Mouse (Mus musculus) ovary, postnatal 10 days (tissue): ENCODE results near the gene Tesc.

Experiments used
- DNase-seq: peaks from one replicate; pipeline ENCODE4 v3.0.0; 2022; ENCODE audit warnings: low spot score

Tesc gene

DNA sequence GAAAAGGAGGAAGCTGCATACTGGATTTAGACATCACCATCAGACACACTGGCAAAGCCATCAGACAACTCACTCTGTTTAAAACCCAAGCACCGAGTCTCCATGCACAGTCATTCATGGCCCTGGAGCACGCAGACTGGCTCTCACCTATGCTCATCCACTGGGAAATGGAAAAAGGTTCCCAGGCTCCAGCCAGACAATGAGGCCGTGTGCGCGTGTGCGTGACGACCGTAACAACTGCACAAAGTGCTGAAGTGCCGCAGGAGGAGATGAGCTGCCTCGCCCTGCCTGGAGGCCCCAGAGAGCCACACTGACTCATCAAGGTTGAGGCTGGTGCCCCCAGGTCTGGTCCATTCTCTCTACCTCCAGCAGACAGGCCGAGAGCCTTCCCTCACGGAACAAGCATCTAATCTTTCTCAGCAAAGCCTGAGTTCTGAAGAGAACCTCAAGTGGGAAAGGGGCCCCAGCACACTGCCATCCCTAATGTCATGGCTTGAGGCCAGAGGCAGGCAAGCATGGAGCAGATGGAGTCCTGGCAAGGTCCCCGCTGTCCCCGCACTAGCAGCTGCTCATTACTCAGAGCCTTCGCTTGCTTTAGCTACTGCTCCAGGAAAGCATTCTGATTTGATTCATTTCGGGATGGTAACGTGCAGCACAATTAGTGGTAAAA is 80.7 kb downstream of the Tesc start:
- no peak for DNase-seq

DNA sequence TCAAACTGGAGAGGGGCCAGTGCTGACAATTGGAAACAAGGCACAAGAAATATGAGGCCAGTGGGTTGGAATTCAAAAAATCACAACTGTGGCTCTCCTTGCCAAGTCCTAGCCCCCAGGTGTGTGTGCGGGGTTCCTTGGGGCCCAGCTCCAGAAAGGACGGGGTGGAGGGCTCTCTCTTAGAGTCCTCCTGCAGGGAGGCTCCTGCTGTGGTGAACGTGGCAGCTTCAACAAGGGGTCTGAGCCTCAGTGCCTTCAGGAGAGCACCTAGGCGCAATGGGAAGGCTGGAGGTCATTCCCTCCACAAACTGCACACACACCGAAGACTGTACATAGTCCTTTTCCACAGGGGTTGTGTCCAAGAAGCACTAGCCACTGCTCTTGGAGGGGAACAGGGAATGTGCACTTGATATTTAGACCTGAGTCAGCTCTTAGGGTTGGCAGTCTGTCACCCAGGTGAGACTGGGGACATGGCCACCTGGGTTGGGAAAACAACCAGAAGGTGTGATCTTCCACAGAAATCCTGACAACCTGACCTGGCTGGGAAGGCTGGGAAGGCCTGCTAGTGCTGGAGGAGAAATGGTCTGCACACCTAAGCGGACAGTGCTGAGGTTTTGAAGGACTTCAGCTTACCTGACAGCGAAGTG is 81.4 kb downstream of the Tesc start:
- DNase-seq = no peak
